Mouse (Mus musculus) kidney, postnatal 0 days (tissue): Measurements from ENCODE around the gene Dll4. TPM values are rescaled to one million over a fixed set of nuclear protein-coding genes. Genes with fewer than 3 reads are reported as not detected.

ENCODE experiments used
- ATAC-seq: fragments of 200-750 bp; cut with Nextera tagmentation; replicated peaks from 2 replicates; pipeline ENCODE4 v1.8.0; 2017; ENCODE audit warnings: low read depth, moderate number of reproducible peaks, moderate TSS enrichment, moderate library complexity; ENCODE audit not compliant: low FRiP score
- DNase-seq: peaks from one replicate; pipeline ENCODE4 v3.0.0-alpha.2; 2016; ENCODE audit warnings: low spot score
- H3K27ac ChIP-seq: fragments of 300-500 bp; sonication (generic); 2 replicates; pipeline ENCODE4 v1.5.1; 2014; ENCODE audit warnings: mild to moderate bottlenecking
- H3K27me3 ChIP-seq: fragments of 300-500 bp; sonication (generic); 2 replicates; pipeline ENCODE4 v1.6.1; 2014; ENCODE audit warnings: low read length, mixed read lengths; ENCODE audit not compliant: insufficient read depth
- H3K36me3 ChIP-seq: fragments of 300-500 bp; sonication (generic); 2 replicates; pipeline ENCODE4 v1.6.1; 2014; ENCODE audit warnings: low read length, mixed read lengths; ENCODE audit not compliant: insufficient read depth
- H3K4me1 ChIP-seq: fragments of 300-500 bp; sonication (generic); replicated peaks from 2 replicates; pipeline ENCODE4 v1.6.1; 2014; ENCODE audit warnings: antibody characterized with exemption, low read length, mixed read lengths; ENCODE audit not compliant: insufficient read depth
- H3K4me2 ChIP-seq: fragments of 300-500 bp; sonication (generic); 2 replicates; pipeline ENCODE4 v1.6.1; 2014; ENCODE audit warnings: mild to moderate bottlenecking, low read length, moderate library complexity, mixed read lengths
- H3K4me3 ChIP-seq: fragments of 300-500 bp; sonication (generic); replicated peaks from 2 replicates; pipeline ENCODE4 v1.5.1; 2014; ENCODE audit warnings: low read depth, low read length
- H3K9ac ChIP-seq: fragments of 300-500 bp; sonication (generic); 2 replicates; pipeline ENCODE4 v1.6.1; 2014; ENCODE audit warnings: low read depth, low read length
- H3K9me3 ChIP-seq: fragments of 300-500 bp; sonication (generic); replicated peaks from 2 replicates; pipeline ENCODE4 v1.6.1; 2016; ENCODE audit warnings: low read length, inconsistent platforms, mixed read lengths
- CTCF ChIP-seq: IDR thresholded peaks from 2 replicates; pipeline ENCODE4 v1.5.1; 2016; ENCODE audit warnings: antibody characterized with exemption, low read depth, mild to moderate bottlenecking, moderate library complexity
- WGBS: fragments of 180-500 bp; shearing (Covaris S2); extraction: QIAGEN DNeasy Blood & Tissue Kit; methylation state at CpG from one replicate; pipeline ENCODE4 v1.1.7; 2014; 5-methylcytosine and 5-hydroxymethylcytosine counted together
- polyA plus RNA-seq: library from polyadenylated mRNA; unstranded; fragments of >200 nt; fragmentation: Nextera tagmentation; extraction: Ambion mirVana; gene quantifications from 2 replicates; pipeline ENCODE4 v1.2.1, GENCODE M21; 2015

The Dll4 gene
- polyA plus RNA-seq, 1 experiment from 2014 or later, result 7.9 TPM

DNA sequence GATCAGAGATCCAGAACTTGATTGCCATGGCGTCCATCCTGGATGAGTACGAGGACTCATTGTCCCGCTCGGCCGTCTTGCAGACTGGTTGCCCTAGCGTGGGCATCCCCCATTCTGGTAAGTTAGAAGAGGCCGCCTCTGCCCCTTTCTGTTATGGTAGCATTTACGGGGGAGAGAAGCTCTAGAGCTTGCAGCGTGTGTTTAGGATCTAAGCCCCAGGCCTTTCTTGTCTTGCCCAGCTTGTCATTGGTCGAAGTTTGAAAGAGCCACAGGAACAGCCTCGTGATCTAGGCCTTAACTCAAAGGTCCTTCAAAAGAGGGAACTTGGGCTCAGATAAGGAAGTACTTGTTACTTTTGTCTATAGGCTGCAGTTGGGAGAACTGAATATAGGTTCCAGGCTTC is 36.6 kb upstream of the Dll4 start:
- Histone ChIP-seq H3K27me3 (no peaks in the 10 kb centered on the region), H3K36me3 (peaks cover 30% of the 10 kb centered on the region), H3K9ac (peak overlapping the region; percentile 51), H3K27ac (peak overlapping the region; percentile 5; the same call in 1 of the 2 replicates), H3K9me3 (no peaks in the 10 kb centered on the region), H3K4me1 (0 out of 2 replicates have a peak, but pooled peaks cover 4% of the 10 kb centered on the region), H3K4me2 (peak overlapping the region; percentile 56), H3K4me3 (peak overlapping the region; percentile 47)
- DNase-seq (peak; percentile 36), ATAC-seq (0 out of 2 replicates have a peak, but pooled peaks have one; percentile 3)
- TF ChIP-seq CTCF, result no peak
- WGBS, result 1% methylated on average over 11 of the region's 11 CpGs

DNA sequence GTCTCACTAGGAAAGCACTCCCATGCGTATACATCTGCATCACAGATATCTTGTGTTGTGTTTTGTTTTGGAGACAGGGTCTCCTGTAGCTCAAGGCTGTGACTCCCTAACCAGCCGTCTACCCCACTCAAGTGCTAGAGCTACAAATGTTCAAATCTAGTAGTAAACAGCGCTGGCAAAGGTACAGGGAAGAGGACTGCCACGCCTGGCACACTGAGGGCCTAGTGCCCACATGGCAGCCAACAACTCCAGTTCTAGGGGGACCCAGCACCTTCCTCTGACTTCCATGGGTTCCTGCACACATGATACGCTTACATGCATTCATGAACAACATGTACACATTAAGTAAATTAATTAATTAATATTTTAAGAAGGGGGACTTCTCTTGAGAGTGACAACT is 33.3 kb upstream of the Dll4 start:
- no peak for TF ChIP-seq CTCF
- Histone ChIP-seq H3K27ac (no peak overlapping the region), H3K4me3 (no peak overlapping the region), H3K27me3 (no peaks in the 10 kb centered on the region), H3K4me1 (0 out of 2 replicates have a peak, but pooled peaks cover 4% of the 10 kb centered on the region), H3K9ac (no peak overlapping the region), H3K36me3 (peaks cover 52% of the 10 kb centered on the region), H3K4me2 (no peak overlapping the region), H3K9me3 (no peaks in the 10 kb centered on the region)
- DNase-seq (no peak), ATAC-seq (no peak)
- 92% methylated on average over 5 of the region's 5 CpGs for WGBS

DNA sequence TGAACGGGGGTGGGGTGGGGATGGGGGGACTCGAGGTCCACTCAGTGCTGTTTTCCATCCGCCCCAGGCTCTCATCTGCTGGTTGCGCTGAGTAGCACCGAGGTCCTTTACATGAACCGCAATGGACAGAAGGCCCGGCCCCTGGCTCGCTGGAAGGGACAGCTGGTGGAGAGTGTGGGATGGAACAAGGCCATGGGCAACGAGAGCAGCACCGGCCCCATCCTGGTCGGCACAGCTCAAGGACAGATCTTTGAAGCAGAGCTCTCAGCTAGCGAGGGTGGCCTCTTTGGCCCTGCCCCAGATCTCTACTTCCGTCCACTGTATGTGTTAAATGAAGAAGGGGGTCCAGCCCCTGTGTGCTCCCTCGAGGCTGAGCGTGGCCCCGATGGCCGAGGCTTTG is 32.7 kb upstream of the Dll4 start:
- ATAC-seq (no peak), DNase-seq (no peak)
- no peak for TF ChIP-seq CTCF
- 93% methylated on average over 17 of the region's 17 CpGs for WGBS
- 0 out of 2 replicates have a peak, but pooled peaks cover 4% of the 10 kb centered on the region for H3K4me1 ChIP-seq
- no peak overlapping the region for H3K4me2 ChIP-seq
- H3K27me3 ChIP-seq, result no peaks in the 10 kb centered on the region
- no peak overlapping the region for H3K4me3 ChIP-seq
- H3K9me3 ChIP-seq, result no peaks in the 10 kb centered on the region
- H3K9ac ChIP-seq, result no peak overlapping the region
- peaks cover 57% of the 10 kb centered on the region for H3K36me3 ChIP-seq
- no peak overlapping the region for H3K27ac ChIP-seq

DNA sequence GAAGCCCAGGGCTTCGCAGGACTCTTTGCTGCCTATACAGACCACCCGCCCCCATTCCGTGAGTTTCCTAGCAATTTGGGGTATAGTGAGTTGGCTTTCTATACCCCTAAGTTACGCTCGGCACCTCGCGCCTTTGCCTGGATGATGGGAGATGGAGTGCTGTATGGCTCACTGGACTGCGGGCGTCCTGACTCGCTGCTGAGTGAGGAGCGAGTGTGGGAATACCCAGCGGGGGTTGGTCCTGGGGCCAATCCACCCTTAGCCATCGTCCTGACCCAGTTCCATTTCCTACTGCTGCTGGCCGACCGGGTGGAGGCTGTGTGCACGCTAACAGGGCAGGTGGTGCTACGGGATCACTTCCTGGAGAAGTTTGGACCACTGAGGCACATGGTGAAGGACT is 32.3 kb upstream of the Dll4 start:
- TF ChIP-seq CTCF, result no peak
- no peak overlapping the region for H3K9ac ChIP-seq
- H3K4me2 ChIP-seq, result no peak overlapping the region
- DNase-seq (no peak), ATAC-seq (no peak)
- H3K36me3 ChIP-seq, result peaks cover 57% of the 10 kb centered on the region
- no peak overlapping the region for H3K27ac ChIP-seq
- no peaks in the 10 kb centered on the region for H3K9me3 ChIP-seq
- 96% methylated on average over 17 of the region's 17 CpGs for WGBS
- no peak overlapping the region for H3K4me3 ChIP-seq
- no peaks in the 10 kb centered on the region for H3K27me3 ChIP-seq
- H3K4me1 ChIP-seq, result 0 out of 2 replicates have a peak, but pooled peaks cover 4% of the 10 kb centered on the region

DNA sequence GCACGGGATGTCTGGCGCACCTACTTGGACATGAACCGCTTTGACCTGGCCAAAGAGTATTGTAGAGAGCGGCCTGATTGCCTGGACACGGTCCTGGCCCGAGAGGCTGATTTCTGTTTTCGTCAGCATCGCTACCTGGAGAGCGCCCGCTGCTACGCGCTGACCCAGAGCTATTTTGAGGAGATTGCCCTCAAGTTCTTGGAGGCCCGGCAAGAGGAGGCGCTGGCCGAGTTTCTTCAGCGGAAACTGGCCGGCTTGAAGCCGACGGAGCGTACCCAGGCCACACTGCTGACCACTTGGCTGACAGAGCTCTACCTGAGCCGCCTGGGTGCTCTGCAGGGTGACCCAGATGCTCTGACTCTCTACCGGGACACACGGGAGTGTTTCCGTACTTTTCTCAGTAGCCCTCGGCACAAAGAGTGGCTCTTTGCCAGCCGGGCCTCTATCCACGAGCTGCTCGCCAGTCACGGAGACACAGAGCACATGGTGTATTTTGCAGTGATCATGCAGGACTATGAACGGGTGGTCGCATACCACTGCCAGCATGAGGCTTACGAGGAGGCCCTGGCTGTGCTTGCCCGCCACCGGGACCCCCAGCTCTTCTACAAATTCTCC is 31.7 kb upstream of the Dll4 start:
- DNase-seq (no peak), ATAC-seq (no peak)
- Histone ChIP-seq H3K9ac (no peak overlapping the region), H3K27ac (no peak overlapping the region), H3K9me3 (no peaks in the 10 kb centered on the region), H3K4me2 (no peak overlapping the region), H3K4me3 (no peak overlapping the region), H3K4me1 (0 out of 2 replicates have a peak, but pooled peaks cover 4% of the 10 kb centered on the region), H3K36me3 (peaks cover 57% of the 10 kb centered on the region), H3K27me3 (no peaks in the 10 kb centered on the region)
- WGBS, result 94% methylated on average over 34 of the region's 34 CpGs
- TF ChIP-seq CTCF, result no peak

DNA sequence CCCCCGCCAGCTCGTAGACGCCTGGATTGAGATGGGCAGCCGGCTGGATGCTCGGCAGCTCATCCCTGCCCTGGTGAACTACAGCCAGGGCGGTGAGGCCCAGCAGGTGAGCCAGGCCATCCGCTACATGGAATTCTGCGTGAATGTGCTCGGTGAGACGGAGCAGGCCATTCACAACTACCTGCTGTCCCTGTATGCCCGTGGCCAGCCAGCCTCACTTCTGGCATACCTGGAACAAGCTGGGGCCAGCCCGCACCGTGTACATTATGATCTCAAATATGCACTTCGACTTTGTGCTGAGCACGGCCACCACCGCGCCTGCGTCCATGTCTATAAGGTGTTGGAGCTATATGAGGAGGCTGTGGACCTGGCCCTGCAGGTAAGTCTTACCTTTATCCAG is 31.2 kb upstream of the Dll4 start:
- H3K27me3 ChIP-seq, result no peaks in the 10 kb centered on the region
- no peaks in the 10 kb centered on the region for H3K9me3 ChIP-seq
- no peak for TF ChIP-seq CTCF
- DNase-seq, result no peak
- no peak overlapping the region for H3K4me2 ChIP-seq
- H3K27ac ChIP-seq, result no peak overlapping the region
- H3K4me1 ChIP-seq, result peaks cover 3% of the 10 kb centered on the region; the same call in 1 of the 2 replicates
- no peak overlapping the region for H3K9ac ChIP-seq
- ATAC-seq, result no peak
- H3K36me3 ChIP-seq, result peaks cover 57% of the 10 kb centered on the region
- 90% methylated on average over 18 of the region's 18 CpGs for WGBS
- no peak overlapping the region for H3K4me3 ChIP-seq

DNA sequence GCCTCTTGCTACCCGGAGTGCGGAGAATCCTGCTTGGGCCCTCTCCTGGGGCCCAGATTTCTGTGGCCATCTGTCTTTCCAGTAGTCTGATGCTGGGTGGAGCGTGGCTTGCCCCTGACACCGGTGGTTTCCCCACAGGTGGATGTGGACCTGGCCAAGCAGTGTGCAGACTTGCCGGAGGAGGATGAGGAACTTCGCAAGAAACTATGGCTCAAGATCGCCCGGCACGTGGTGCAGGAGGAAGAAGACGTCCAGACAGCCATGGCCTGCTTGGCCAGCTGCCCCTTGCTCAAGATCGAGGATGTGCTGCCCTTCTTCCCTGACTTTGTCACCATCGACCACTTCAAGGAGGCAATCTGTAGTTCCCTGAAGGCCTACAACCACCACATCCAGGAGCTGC is 28.8 kb upstream of the Dll4 start:
- Histone ChIP-seq H3K27ac (no peak overlapping the region), H3K9ac (no peak overlapping the region), H3K9me3 (no peaks in the 10 kb centered on the region), H3K4me2 (no peak overlapping the region), H3K4me3 (no peak overlapping the region), H3K4me1 (peaks cover 11% of the 10 kb centered on the region), H3K36me3 (peaks cover 47% of the 10 kb centered on the region), H3K27me3 (no peaks in the 10 kb centered on the region)
- ATAC-seq, result no peak
- TF ChIP-seq CTCF, result no peak
- WGBS, result 86% methylated on average over 12 of the region's 12 CpGs
- no peak for DNase-seq
